Mouse (Mus musculus) heart, embryonic 13.5 days (tissue): ENCODE measurements around the gene Micu1. TPM values are rescaled to one million over a fixed set of nuclear protein-coding genes. Genes with fewer than 3 reads are reported as not detected.

ENCODE experiments used
- ATAC-seq: fragments of 200-750 bp; cut with Nextera tagmentation; 2 replicates; pipeline ENCODE4 v1.8.0; 2017; ENCODE audit warnings: moderate TSS enrichment; ENCODE audit not compliant: insufficient number of reproducible peaks, low FRiP score, low TSS enrichment; ENCODE audit errors: extremely low read depth
- H3K27ac ChIP-seq: fragments of 300-500 bp; sonication (generic); replicated peaks from 2 replicates; pipeline ENCODE4 v1.5.1; 2015; ENCODE audit warnings: moderate library complexity, mild to moderate bottlenecking, inconsistent platforms
- H3K27me3 ChIP-seq: fragments of 300-500 bp; sonication (generic); replicated peaks from 2 replicates; pipeline ENCODE4 v1.6.1; 2015; ENCODE audit warnings: mild to moderate bottlenecking, inconsistent platforms
- H3K36me3 ChIP-seq: fragments of 300-500 bp; sonication (generic); 2 replicates; pipeline ENCODE4 v1.6.1; 2015; ENCODE audit warnings: mild to moderate bottlenecking, inconsistent platforms
- H3K4me1 ChIP-seq: fragments of 300-500 bp; sonication (generic); 2 replicates; pipeline ENCODE4 v1.6.1; 2015; ENCODE audit warnings: inconsistent platforms
- H3K4me2 ChIP-seq: fragments of 300-500 bp; sonication (generic); 2 replicates; pipeline ENCODE4 v1.6.1; 2015; ENCODE audit warnings: inconsistent platforms, mild to moderate bottlenecking, moderate library complexity
- H3K4me3 ChIP-seq: fragments of 300-500 bp; sonication (generic); 2 replicates; pipeline ENCODE4 v1.5.1; 2015; ENCODE audit warnings: moderate library complexity, mild to moderate bottlenecking, inconsistent platforms
- H3K9ac ChIP-seq: fragments of 300-500 bp; sonication (generic); 2 replicates; pipeline ENCODE4 v1.6.1; 2015; ENCODE audit warnings: inconsistent platforms, mild to moderate bottlenecking, moderate library complexity
- H3K9me3 ChIP-seq: fragments of 300-500 bp; sonication (generic); 2 replicates; pipeline ENCODE4 v1.6.1; 2016; ENCODE audit warnings: inconsistent platforms
- WGBS: fragments of 180-500 bp; shearing (Covaris S2); methylation state at CpG from one replicate; pipeline ENCODE4 v1.1.7; 2015; ENCODE audit warnings: mixed read lengths; 5-methylcytosine and 5-hydroxymethylcytosine counted together
- polyA plus RNA-seq: library from polyadenylated mRNA; unstranded; fragments of >200 nt; fragmentation: Nextera tagmentation; extraction: Ambion mirVana; gene quantifications from 2 replicates; pipeline ENCODE4 v1.2.1, GENCODE M21; 2015

Gene Micu1
- polyA plus RNA-seq, 1 experiment from 2014 or later = 43.5 TPM

DNA sequence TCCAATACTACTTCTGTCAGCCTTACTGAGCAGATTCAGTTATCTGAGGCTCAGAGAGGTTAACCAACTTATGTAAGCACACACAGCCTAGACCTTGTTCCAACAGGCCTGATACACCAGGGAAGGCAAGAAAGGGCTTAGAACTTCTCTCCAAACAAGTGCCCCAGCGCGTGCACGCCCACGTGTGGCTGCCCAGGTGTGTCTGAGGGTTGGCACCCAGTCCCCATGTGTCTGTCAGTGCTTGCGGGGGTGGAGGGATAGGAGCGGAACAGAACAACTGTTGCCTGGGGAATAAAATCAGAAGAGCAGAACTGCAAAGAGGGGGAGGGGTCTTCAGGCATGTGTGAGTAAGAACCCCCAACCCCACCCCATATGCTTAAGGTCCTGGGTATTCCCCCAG lies 208.8 kb downstream of the Micu1 start:
- Histone ChIP-seq H3K9ac (peak overlapping the region; percentile 62), H3K4me2 (peak overlapping the region; percentile 49), H3K9me3 (no peaks in the 10 kb centered on the region), H3K4me1 (peaks cover 61% of the 10 kb centered on the region), H3K27me3 (0 out of 2 replicates have a peak, but pooled peaks cover 2% of the 10 kb centered on the region), H3K36me3 (no peaks in the 10 kb centered on the region), H3K4me3 (no peak overlapping the region), H3K27ac (no peak overlapping the region; the same call in 1 of the 2 replicates)
- WGBS = 48% methylated on average over 6 of the region's 6 CpGs
- ATAC-seq = no peak

- Histone ChIP-seq H3K27me3 (0 out of 2 replicates have a peak, but pooled peaks cover 2% of the 10 kb centered on the region), H3K4me1 (peaks cover 66% of the 10 kb centered on the region), H3K36me3 (no peaks in the 10 kb centered on the region), H3K9me3 (no peaks in the 10 kb centered on the region), H3K4me3 (no peak overlapping the region), H3K9ac (peak overlapping the region; percentile 62), H3K4me2 (peak overlapping the region; percentile 49), H3K27ac (no peak overlapping the region; the same call in 1 of the 2 replicates)
- 10% methylated on average over 25 of the region's 25 CpGs for WGBS
- ATAC-seq = no peak
Measured at GRCm38 (mm10) chr10:59911561-59912198, 209.4 kb downstream of the Micu1 start.

Other genes with a start within 250 kb of the Micu1 start
- not detected in 2 replicates for gene Gm10322, start 86.4 kb upstream of the Micu1 start, polyA plus RNA-seq
- gene Mcu, start 85.8 kb upstream of the Micu1 start, polyA plus RNA-seq = 24.9 and 25.6 TPM in 2 replicates
- gene Dnajb12, start 177.1 kb downstream of the Micu1 start, polyA plus RNA-seq = 22.9 and 23.7 TPM in 2 replicates
- gene Ddit4, start 249.4 kb downstream of the Micu1 start, polyA plus RNA-seq = 19.7 and 24.5 TPM in 2 replicates